Mouse (Mus musculus): ENCODE results near the gene Blmh. TPM values are rescaled to one million over a fixed set of nuclear protein-coding genes. Genes with fewer than 3 reads are reported as not detected.

The Blmh gene
- total and polyA plus RNA-seq, 3 experiments, result 167 to 261 (median 212) TPM

- H3K9me3 ChIP-seq (replicated peaks; ENCODE audit: low read length), result no peaks in the 10 kb centered on the region
- in situ Hi-C loops (cut with MboI; ENCODE audit: low pct_ligation_motif_present, low pct_unique_long_range_greater_than_20kb, low sequenced_read_pairs), result no loop called here
- no peak within 1 kb of the TSS for H3K9ac ChIP-seq (ENCODE audit: insufficient read depth, low read depth)
- TF ChIP-seq GABPA (IDR thresholded peaks at IDR 0.05; ENCODE audit: insufficient replicate concordance, low read depth, low read length) (no peak), MAFK (IDR thresholded peaks at IDR 0.05; ENCODE audit: insufficient replicate concordance, low read length) (no peak), TBP (conservative IDR thresholded peaks at IDR 0.05; ENCODE audit: low read depth, low read length) (no peak), JUN (IDR thresholded peaks at IDR 0.05; ENCODE audit: insufficient read depth, low read depth, low read length) (no peak), ELF1 (IDR thresholded peaks at IDR 0.05; ENCODE audit: low read depth, low read length) (no peak), JUND (conservative IDR thresholded peaks at IDR 0.05; ENCODE audit: low read depth, low read length) (no peak), MAX (IDR thresholded peaks at IDR 0.05; ENCODE audit: low read length) (no peak), CHD2 (IDR thresholded peaks at IDR 0.05; ENCODE audit: low read length) (no peak), MAZ (IDR thresholded peaks at IDR 0.05; ENCODE audit: low read depth, low read length) (no peak), HCFC1 (IDR thresholded peaks at IDR 0.05; ENCODE audit: low read depth, low read length) (no peak), MEF2A (IDR thresholded peaks at IDR 0.05; ENCODE audit: borderline replicate concordance, low read depth, low read length) (no peak), UBTF (IDR thresholded peaks at IDR 0.05; ENCODE audit: low read depth, low read length) (no peak), SMC3 (IDR thresholded peaks at IDR 0.05; ENCODE audit: low read depth, low read length) (no peak), ZKSCAN1 (IDR thresholded peaks at IDR 0.05; ENCODE audit: borderline replicate concordance, low read depth, low read length) (no peak), CHD1 (IDR thresholded peaks at IDR 0.05; ENCODE audit: low read depth, low read length) (no peak), NELFE (IDR thresholded peaks at IDR 0.05; ENCODE audit: low read depth, low read length) (no peak), EP300 (IDR thresholded peaks at IDR 0.05; ENCODE audit: low read length) (no peak)
- no peaks in the 10 kb centered on the region for H3K36me3 ChIP-seq (replicated peaks in 1 of 2; ENCODE audit: control insufficient read depth in 1 of 2, insufficient read depth in 1 of 2, low read length in 1 of 2)
- DNase-seq (ENCODE audit: extremely low read depth), result no peak
- no peak within 1 kb of the TSS for H3K4me3 ChIP-seq (replicated peaks in 1 of 3; ENCODE audit: low read depth in 2 of 3, low read length in 2 of 3, poor library complexity in 1 of 3)
- H3K27me3 ChIP-seq (replicated peaks), result no peaks in the 10 kb centered on the region
- H3K4me2 ChIP-seq (ENCODE audit: insufficient read depth, low read depth, poor library complexity, severe bottlenecking), result no peak within 1 kb of the TSS
- H3K27ac ChIP-seq (ENCODE audit: insufficient read depth, low read depth), result no peak within 1 kb of the TSS
- dilution Hi-C loops (cut with MboI; ENCODE audit: extremely low pct_ligation_motif_present, extremely low pct_unique_long_range_greater_than_20kb, low sequenced_read_pairs), result no loop called here
- peaks cover 10 to 20% of the 10 kb centered on the region in 2 experiments; a peak in 3 of 4 replicates for H3K4me1 ChIP-seq (ENCODE audit: control insufficient read depth in 1 of 2, insufficient read depth in 2 of 2)
- H3K79me2 ChIP-seq (replicated peaks; ENCODE audit: control insufficient read depth, extremely low read depth, insufficient read depth, poor library complexity, severe bottlenecking), result no peaks in the 10 kb centered on the region
Observed at GRCm38 (mm10) chr11:76901579-76902361, 22.8 kb upstream of the Blmh start, which contains the start of gene Tmigd1. Gene Tmigd1 (plus strand): TSS chr11:76902159.

- Histone ChIP-seq H3K27me3 (replicated peaks) (no peaks in the 10 kb centered on the region), H3K9me3 (replicated peaks; ENCODE audit: low read length) (no peaks in the 10 kb centered on the region), H3K9ac (ENCODE audit: insufficient read depth, low read depth) (no peak overlapping the region), H3K36me3 (replicated peaks in 1 of 2; ENCODE audit: control insufficient read depth in 1 of 2, insufficient read depth in 1 of 2, low read length in 1 of 2) (no peaks in the 10 kb centered on the region), H3K79me2 (replicated peaks; ENCODE audit: control insufficient read depth, extremely low read depth, insufficient read depth, poor library complexity, severe bottlenecking) (no peaks in the 10 kb centered on the region), H3K4me3 (replicated peaks in 1 of 3; ENCODE audit: low read depth in 2 of 3, low read length in 2 of 3, poor library complexity in 1 of 3) (no peak overlapping the region), H3K4me2 (ENCODE audit: insufficient read depth, low read depth, poor library complexity, severe bottlenecking) (no peak overlapping the region), H3K27ac (ENCODE audit: insufficient read depth, low read depth) (no peak overlapping the region), H3K4me1 (ENCODE audit: control insufficient read depth in 1 of 2, insufficient read depth in 2 of 2) (peaks cover 3 to 4% of the 10 kb centered on the region in 2 experiments; a peak in 3 of 4 replicates)
- TF ChIP-seq BHLHE40 (IDR thresholded peaks at IDR 0.05; ENCODE audit: low read depth, low read length) (no peak), ELF1 (IDR thresholded peaks at IDR 0.05; ENCODE audit: low read depth, low read length) (no peak), UBTF (IDR thresholded peaks at IDR 0.05; ENCODE audit: low read depth, low read length) (no peak), NRF1 (IDR thresholded peaks at IDR 0.05; ENCODE audit: low read depth, low read length) (no peak), MAZ (IDR thresholded peaks at IDR 0.05; ENCODE audit: low read depth, low read length) (no peak), KAT2A (IDR thresholded peaks at IDR 0.05; ENCODE audit: insufficient replicate concordance, low read length) (no peak), ZC3H11A (IDR thresholded peaks at IDR 0.05; ENCODE audit: low read depth, low read length) (no peak), POLR2A (IDR thresholded peaks at IDR 0.05; ENCODE audit: low read depth, low read length) (no peak), GABPA (IDR thresholded peaks at IDR 0.05; ENCODE audit: insufficient replicate concordance, low read depth, low read length) (no peak), IRF4 (IDR thresholded peaks at IDR 0.05; ENCODE audit: low read depth, low read length) (no peak), ZNF384 (IDR thresholded peaks at IDR 0.05; ENCODE audit: low read depth, low read length) (no peak), TBP (conservative IDR thresholded peaks at IDR 0.05; ENCODE audit: low read depth, low read length) (no peak), EP300 (IDR thresholded peaks at IDR 0.05; ENCODE audit: low read length) (no peak)
- no peak for DNase-seq (ENCODE audit: extremely low read depth)
- dilution Hi-C loops (cut with MboI; ENCODE audit: extremely low pct_ligation_motif_present, extremely low pct_unique_long_range_greater_than_20kb, low sequenced_read_pairs), result no loop called here
- in situ Hi-C loops (cut with MboI; ENCODE audit: low pct_ligation_motif_present, low pct_unique_long_range_greater_than_20kb, low sequenced_read_pairs), result no loop called here
Observed at GRCm38 (mm10) chr11:76904340-76904739, 20.3 kb upstream of the Blmh start.
